Mouse (Mus musculus): ENCODE data around the gene Prpf40a.

The Prpf40a gene

GRCm38 (mm10) chr2:53105408-53105807 lies 85.7 kb downstream of the Prpf40a start:
- peak; percentile 34 for DNase-seq

DNA sequence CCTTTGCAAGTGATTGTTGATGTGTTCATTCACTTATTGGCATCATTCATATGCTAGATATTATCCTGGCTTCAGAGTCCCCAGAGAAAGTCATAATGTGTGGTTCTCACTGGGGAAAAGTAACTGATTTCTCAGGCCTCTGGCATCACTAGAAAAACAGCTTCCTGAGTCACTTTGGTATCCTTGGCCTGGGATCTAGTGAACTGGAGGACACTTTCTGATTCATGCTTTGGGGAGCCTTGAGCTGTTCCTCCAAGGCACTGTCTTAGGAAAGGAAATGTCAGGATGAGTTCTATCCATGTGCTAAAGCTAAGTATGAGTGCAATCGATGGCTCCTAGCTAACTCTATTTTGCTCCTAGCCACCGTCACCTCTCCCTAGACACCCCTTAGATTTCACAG lies 88.2 kb downstream of the Prpf40a start:
- DNase-seq, result no peak

DNA sequence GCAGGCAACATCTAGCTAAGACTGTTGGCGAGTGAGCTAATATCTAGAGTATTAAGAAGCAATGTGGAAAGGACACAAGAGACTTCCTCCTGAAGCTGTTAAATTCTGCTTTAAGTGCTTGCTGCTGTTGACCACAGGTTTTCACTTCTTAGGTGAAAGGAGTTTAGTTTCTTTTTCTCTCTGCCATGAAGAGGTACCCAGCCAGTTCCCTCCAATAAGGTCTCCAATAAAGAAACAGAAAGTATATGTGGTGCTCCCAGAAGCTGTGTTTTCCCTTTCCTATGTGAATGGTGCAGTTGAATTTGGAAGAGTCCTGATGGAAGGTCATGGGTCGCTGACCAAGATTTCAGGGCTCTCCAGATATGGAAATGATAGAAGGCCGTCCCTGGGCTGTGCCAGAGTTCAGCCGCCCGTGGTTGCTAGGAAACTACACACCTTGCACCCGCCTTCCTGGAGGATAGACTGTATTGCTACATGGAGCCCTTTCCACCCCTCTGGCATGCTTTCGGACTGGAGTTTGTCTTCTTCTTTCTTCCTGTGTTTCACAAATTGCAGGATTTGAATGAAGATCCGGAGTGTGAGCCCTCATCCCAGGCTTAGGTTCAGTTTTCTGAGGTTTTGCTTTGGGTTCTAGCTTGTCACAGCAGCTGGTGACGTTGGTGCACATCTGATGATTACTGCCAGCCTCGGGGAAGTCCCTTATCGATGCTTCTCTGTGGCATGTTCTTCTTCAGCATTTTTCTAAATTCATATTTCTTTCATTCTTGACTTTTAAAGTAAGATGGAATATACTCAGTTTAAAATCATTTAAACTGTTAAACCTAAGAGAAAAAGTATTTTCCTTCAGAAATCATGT lies 89.0 kb downstream of the Prpf40a start:
- DNase-seq, result no peak

- DNase-seq, result no peak
Measured at GRCm38 (mm10) chr2:53100093-53100492, 91.0 kb downstream of the Prpf40a start.

- no peak for DNase-seq
Measured at GRCm38 (mm10) chr2:53095489-53095888, 95.6 kb downstream of the Prpf40a start.

DNA sequence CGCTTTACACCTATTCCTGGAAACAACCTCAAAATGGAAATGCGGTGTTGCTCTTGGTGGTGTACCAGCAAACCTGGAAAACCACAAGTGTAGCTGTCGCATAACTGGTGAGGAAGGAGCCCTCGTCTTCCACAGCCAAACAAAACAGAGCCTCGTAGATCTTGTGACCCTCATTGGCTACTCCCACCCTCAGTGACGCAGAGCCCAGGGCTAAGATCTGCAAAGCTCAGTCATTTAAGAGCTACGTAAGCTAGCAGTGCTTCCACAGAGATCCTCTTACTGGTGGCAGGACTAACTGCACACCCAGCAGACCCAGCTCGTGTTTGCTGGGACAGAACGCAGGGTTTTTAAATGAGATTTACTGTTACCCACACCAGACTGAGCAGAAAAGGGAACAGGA lies 96.1 kb downstream of the Prpf40a start:
- DNase-seq, result no peak

GRCm38 (mm10) chr2:53088744-53089143 lies 102.3 kb downstream of the Prpf40a start:
- DNase-seq, result no peak

DNA sequence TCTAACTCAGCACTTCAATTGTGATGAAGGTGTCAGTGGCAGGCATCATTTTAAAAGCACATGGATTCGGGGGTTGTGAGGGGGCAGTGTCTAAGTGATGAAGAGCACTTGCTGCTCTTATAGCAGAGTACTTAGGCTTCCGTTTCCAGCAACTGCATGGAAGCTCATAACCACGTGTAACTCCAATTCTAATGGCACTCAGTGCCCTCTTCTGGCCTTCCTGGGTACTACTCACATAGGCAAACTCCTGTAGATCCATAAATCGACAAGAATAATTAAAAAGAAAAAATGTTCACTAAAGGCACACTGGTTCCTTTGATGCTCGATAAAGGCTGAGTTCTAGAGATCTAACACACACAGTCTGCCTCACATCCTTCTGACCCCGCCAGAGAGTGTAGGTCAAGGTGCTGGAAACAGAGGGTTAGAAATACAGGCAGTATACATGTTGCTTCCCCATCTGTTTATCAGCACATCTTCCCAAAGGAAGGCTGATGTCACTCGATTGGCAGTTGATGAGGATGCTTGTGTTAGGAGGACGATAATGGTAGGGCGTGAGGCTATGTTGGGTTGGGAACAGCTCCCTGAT lies 105.4 kb downstream of the Prpf40a start:
- DNase-seq, result peak; percentile 82

Measured in lung, postnatal 36 days (tissue).